Mouse (Mus musculus) bone marrow, adult 2 months (tissue): ENCODE data around the gene Emilin2.

Experiments
- CTCF ChIP-seq: fragments of 200-500 bp; IDR thresholded peaks from 2 replicates; pipeline ENCODE4 v1.5.1; 2011; ENCODE audit warnings: low read length, control low read depth; ENCODE audit not compliant: control insufficient read depth, insufficient read depth
- POLR2A ChIP-seq: fragments of 200-500 bp; IDR thresholded peaks from 2 replicates; pipeline ENCODE4 v1.6.1; 2011; ENCODE audit warnings: low read depth, mild to moderate bottlenecking, control low read depth, low read length, borderline replicate concordance; ENCODE audit not compliant: control insufficient read depth

- TF ChIP-seq CTCF: no peak
- no peak for TF ChIP-seq POLR2A
Observed at GRCm38 (mm10) chr17:71231998-71232397, 79.8 kb downstream of the Emilin2 start.
